Mouse (Mus musculus): ENCODE measurements around the gene Snai3.

DNA sequence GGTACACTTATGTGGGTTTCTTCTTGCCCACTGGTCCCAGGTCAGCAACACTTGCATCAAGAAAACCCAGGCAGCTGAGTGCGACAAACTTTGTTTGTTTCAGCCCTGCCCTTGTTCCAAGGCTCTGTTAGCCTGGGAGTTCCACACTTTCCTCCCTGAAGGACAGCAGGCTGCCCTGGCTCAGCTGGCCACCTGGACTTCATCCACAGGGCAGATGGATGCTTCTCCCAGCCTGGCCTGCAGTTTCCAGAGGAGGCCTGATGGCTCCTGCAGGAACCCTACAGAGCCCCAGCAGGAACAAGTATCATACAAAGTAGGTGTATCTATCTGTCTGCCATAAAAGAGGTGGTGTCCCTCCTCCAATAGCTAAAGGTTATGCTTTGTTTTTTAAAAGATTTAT lies 19.2 kb downstream of the Snai3 start:
- TF ChIP-seq CTCF (IDR thresholded peaks at IDR 0.05 in 2 of 3, conservative IDR thresholded peaks at IDR 0.05 in 1 of 3; ENCODE audit: control insufficient read depth in 1 of 3, insufficient read depth in 1 of 3, low read depth in 2 of 3, low read length in 3 of 3, poor library complexity in 1 of 3, severe bottlenecking in 1 of 3), result no peak
- no peak for TF ChIP-seq ZKSCAN1 (IDR thresholded peaks at IDR 0.05; ENCODE audit: low read depth, low read length)
- TF ChIP-seq KAT2A (conservative IDR thresholded peaks at IDR 0.05; ENCODE audit: low read depth, low read length), result no peak
- TF ChIP-seq ZNF384 (IDR thresholded peaks at IDR 0.05; ENCODE audit: low read depth, low read length), result no peak
- no peak for TF ChIP-seq MYB (IDR thresholded peaks at IDR 0.05; ENCODE audit: low read depth, low read length)
- no peak for TF ChIP-seq POLR2A (IDR thresholded peaks at IDR 0.05; ENCODE audit: control insufficient read depth in 1 of 2, insufficient read depth in 1 of 2, low read depth in 1 of 2, low read length in 2 of 2, poor library complexity in 1 of 2)
- TF ChIP-seq BHLHE40 (IDR thresholded peaks at IDR 0.05; ENCODE audit: borderline replicate concordance, low read depth, low read length), result no peak
- TF ChIP-seq MAX (IDR thresholded peaks at IDR 0.05; ENCODE audit: low read length), result no peak
- TF ChIP-seq NRF1 (IDR thresholded peaks at IDR 0.05; ENCODE audit: insufficient read depth, low read depth, low read length, poor library complexity, severe bottlenecking), result no peak
- TF ChIP-seq JUND (IDR thresholded peaks at IDR 0.05; ENCODE audit: low read depth, low read length), result no peak

Measured in MEL (cell line).